Mouse (Mus musculus) embryonic fibroblast, embryonic 13.5 days (primary cell): Measurements from ENCODE around the gene Map1a.

Experiments
- CTCF ChIP-seq: IDR thresholded peaks from 2 replicates; pipeline ENCODE4 v1.5.1; 2011; ENCODE audit warnings: mild to moderate bottlenecking, control low read depth, low read length, moderate library complexity, borderline replicate concordance; ENCODE audit not compliant: insufficient read depth
- POLR2A ChIP-seq: IDR thresholded peaks from 2 replicates; pipeline ENCODE4 v1.6.1; 2011; ENCODE audit warnings: low read depth, mild to moderate bottlenecking, control low read depth, low read length, moderate library complexity

GRCm38 (mm10) chr2:121298131-121298530, 8.7 kb downstream of the Map1a start:
- TF ChIP-seq CTCF (no peak), POLR2A (no peak)
